Mouse (Mus musculus): Measurements from ENCODE around the gene Rsu1.

The Rsu1 gene

DNA sequence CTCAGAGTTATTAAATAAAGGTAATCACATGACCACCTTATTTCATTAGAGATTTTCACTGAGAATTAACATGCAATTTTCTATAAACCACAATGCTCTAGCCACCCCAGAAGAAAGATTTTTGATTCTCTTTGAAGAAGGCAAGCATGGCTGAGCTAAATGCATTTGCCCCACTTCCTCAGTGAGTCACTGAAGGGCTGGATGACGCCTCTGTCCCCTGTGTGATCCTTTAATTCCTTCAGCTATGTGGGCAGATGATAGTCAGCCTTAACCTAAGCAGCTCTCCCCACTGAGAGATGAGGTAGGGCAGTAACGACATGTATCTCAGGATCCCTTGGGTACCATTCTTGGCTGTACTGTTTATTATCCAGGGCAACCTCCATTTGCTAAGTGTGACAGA is 190.7 kb downstream of the Rsu1 start:
- no peak for DNase-seq (ENCODE audit: extremely low read depth, insufficient read length, low spot score)

DNA sequence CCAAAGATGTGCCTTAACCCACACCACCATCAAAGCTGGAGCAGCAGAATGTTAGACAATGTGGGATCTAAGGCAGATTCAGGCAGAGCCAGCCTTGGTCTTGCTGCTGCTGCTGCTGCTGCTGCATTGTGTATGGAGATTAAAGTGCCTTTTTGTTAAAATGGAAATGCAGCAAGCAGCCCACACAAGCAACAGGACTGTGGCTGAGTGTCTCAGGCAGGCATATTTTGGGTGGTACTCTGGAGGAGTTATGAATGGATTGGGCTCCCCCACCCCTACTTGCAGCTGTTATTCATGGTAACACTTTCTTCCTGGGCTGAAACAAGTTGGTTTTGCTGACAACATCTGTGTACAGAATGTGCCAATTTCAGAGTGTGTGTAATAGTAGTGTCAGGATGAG is 199.0 kb downstream of the Rsu1 start:
- DNase-seq (ENCODE audit: extremely low read depth, insufficient read length, low spot score): no peak

DNA sequence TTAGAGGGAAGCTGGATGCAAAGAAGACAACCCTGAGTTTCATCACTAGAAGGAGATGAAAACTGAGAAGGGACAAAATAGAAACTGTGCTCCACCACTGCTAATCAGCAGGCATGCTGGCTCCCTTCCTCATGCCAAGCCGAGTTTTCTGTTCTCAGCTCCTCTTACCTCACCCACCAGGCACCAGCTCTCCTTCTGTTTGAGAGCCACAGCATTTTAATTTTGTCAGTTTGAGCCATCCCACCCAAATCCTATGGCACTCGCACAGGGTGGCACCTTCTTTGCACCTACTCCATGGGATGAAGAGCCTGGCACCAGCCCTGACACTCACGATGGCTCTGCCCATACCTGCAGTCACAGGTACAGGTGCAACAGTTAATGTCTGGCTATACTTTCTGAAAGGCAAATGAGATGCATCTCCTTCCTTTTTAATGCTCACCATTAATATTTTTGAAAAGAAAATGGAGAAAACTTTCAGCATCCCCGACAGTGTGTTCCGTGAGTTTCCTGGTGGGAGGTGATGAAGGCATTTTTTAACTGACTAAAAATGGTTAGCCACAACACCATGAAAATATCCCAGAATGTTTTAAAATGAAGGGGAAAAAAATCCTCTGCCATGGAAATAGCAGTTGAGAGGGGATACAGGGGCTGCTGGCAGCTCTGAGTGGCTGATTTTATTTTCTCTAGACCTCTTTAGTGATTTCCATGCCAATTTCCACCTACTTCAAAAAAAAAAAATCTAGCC is 210.6 kb downstream of the Rsu1 start:
- DNase-seq (ENCODE audit: extremely low read depth, insufficient read length, low spot score): no peak

DNA sequence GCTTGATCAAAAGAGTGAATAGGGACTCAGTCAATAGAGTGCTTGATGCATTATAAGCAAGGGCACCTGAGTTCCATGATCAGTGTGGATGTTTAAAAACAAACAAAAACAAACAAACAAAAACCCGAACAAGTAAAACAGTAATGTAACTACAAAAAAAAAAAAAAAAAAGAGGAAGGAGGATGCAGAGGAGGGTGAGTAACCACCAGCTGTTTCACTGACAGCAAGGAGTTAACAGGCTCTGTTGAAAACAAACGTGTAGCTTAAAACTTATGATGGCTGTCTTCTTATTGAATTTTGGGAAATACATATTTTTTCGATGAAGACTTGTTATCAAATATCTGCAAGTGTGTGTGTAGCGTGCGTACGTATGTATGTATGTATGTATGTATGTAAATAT is 222.6 kb downstream of the Rsu1 start:
- no peak for DNase-seq (ENCODE audit: extremely low read depth, insufficient read length, low spot score)

DNA sequence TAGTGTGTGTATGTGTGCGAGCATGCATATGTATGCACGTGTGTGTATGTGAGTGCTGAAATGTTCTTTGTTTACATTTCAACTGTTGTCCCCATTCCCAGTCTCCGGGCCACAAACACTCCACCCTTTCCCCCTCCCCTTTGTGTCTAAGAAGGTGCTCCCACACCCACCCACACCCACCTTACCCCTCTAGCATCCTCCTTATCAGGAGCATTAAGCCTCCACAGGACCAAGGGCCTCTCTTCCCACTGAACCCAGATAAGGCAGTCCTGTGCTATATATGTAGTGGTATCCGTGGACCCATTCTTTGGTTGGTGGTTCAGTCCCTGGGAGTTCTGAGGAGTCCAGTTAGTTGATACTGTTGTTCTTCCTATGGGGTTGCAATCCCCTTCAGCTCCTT is 226.7 kb downstream of the Rsu1 start:
- DNase-seq (ENCODE audit: extremely low read depth, insufficient read length, low spot score): no peak

DNA sequence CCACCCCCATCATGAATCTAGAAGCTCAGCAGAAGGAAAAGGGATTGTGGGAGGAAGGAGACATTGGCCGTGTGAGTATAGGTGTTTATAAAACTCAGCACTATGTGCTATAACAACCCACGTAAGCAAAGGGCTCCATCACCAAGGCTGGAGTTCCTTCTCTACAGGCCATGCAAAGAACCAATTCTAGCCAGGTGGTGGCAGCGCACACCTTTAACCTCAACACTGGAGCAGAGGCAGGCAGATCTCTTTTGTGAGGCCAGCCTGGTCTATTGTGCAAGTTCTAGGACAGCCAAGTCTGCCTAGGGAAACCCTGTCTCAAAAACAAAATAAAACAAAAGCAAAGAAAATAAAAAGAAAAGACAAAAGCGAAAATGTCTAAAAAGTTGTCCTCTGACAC is 231.4 kb downstream of the Rsu1 start:
- DNase-seq (ENCODE audit: extremely low read depth, insufficient read length, low spot score): no peak

DNA sequence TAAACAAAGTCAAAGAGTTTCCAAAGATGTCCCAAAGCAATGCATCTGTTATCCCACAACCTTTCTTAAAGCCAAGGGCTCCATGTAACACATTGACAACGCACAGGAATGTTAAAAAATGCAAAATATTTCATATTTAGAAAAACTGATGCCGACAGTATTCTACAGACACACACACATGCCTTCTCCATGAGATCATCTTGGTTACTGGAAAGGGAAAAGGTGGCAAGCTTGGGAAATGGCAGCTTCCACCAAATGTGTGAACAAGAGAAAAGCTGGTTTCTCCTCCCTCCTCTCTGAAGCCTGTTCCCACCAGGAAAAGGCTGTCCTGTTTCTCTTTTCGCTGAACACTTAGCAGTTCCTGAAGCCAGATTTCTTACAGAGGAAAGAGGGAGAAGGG is 232.4 kb downstream of the Rsu1 start:
- peak; percentile 8 for DNase-seq (ENCODE audit: extremely low read depth, insufficient read length, low spot score)
